Mouse (Mus musculus) cerebellum, adult 2 months (tissue): ENCODE measurements around the gene Mrps23.

Experiments used
- CTCF ChIP-seq: fragments of 200-500 bp; IDR thresholded peaks from 2 replicates; pipeline ENCODE4 v1.5.1; 2011; ENCODE audit warnings: low read depth, mild to moderate bottlenecking, control low read depth, low read length, moderate library complexity, borderline replicate concordance; ENCODE audit not compliant: insufficient read depth
- POLR2A ChIP-seq: fragments of 200-500 bp; IDR thresholded peaks from 2 replicates; pipeline ENCODE4 v1.6.1; 2011; ENCODE audit warnings: low read length, control low read depth, borderline replicate concordance; ENCODE audit not compliant: insufficient read depth

DNA sequence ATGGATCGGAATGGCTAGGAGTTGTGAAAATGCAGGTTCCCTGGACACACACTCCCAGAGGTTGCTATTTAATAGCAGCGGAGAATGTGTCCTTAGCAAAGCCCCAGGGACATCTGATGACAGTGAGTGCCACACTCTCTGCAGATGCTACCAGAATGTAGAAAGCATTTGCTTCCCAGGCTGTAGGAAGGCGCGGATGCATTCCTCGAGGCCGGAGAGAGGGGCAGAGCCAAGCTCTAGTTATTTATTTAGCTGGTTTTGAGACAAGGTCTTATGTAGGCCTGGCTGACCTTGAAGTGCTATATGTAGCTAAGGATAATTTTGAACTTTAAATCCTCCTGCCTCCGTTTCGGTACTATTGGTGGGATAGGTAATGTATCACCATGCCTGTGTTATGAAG is 49.7 kb upstream of the Mrps23 start:
- no peak for TF ChIP-seq CTCF
- no peak for TF ChIP-seq POLR2A
